Mouse (Mus musculus) embryo, embryonic 9.5 days (tissue): ENCODE results near the gene Mtln.

Experiments
- DNase-seq: peaks from one replicate; pipeline ENCODE4 v3.0.0-alpha.2; 2017; ENCODE audit errors: extremely low spot score

The Mtln gene

GRCm38 (mm10) chr2:127791919-127792603 lies at the start of gene Mtln:
Mtln (minus strand) TSS chr2:127792488.
- peak; percentile 88 for DNase-seq

- DNase-seq: no peak
Measured at GRCm38 (mm10) chr2:127841402-127841801, 49.1 kb upstream of the Mtln start.

- DNase-seq: no peak
Measured at GRCm38 (mm10) chr2:127839425-127839824, 47.1 kb upstream of the Mtln start.

- DNase-seq: no peak
Measured at GRCm38 (mm10) chr2:127838576-127838975, 46.3 kb upstream of the Mtln start, which contains the start of gene Acoxl. Acoxl (plus strand) TSS chr2:127838876.

GRCm38 (mm10) chr2:127832833-127833190 lies 40.5 kb upstream of the Mtln start:
- DNase-seq: peak; percentile 20

- DNase-seq: no peak
Measured at GRCm38 (mm10) chr2:127832103-127832832, 40.0 kb upstream of the Mtln start.

GRCm38 (mm10) chr2:127831401-127832102 lies 39.3 kb upstream of the Mtln start, which contains the start of gene Bub1:
Bub1 (minus strand) TSS chr2:127831865.
- peak; percentile 92 for DNase-seq

- DNase-seq: no peak
Measured at GRCm38 (mm10) chr2:127789651-127790270, 2.5 kb downstream of the Mtln start.

GRCm38 (mm10) chr2:127789138-127789537 lies 3.1 kb downstream of the Mtln start:
- no peak for DNase-seq

GRCm38 (mm10) chr2:127788440-127789116 lies 3.7 kb downstream of the Mtln start, which contains the start of gene Nphp1:
Nphp1 (minus strand) TSS chr2:127788897.
- DNase-seq: peak; percentile 86

GRCm38 (mm10) chr2:127787226-127787625 lies 5.1 kb downstream of the Mtln start:
- DNase-seq: no peak

- DNase-seq: no peak
Measured at GRCm38 (mm10) chr2:127778451-127778850, 13.8 kb downstream of the Mtln start.

GRCm38 (mm10) chr2:127775013-127775412 lies 17.3 kb downstream of the Mtln start:
- no peak for DNase-seq

- no peak for DNase-seq
Measured at GRCm38 (mm10) chr2:127774578-127774941, 17.7 kb downstream of the Mtln start.

- no peak for DNase-seq
Measured at GRCm38 (mm10) chr2:127773938-127774577, 18.2 kb downstream of the Mtln start.

GRCm38 (mm10) chr2:127761587-127761986 lies 30.7 kb downstream of the Mtln start:
- no peak for DNase-seq

- DNase-seq: no peak
Measured at GRCm38 (mm10) chr2:127760429-127761000, 31.8 kb downstream of the Mtln start.

- no peak for DNase-seq
Measured at GRCm38 (mm10) chr2:127760014-127760413, 32.3 kb downstream of the Mtln start.

GRCm38 (mm10) chr2:127759157-127759880 lies 33.0 kb downstream of the Mtln start:
- DNase-seq: no peak

- no peak for DNase-seq
Measured at GRCm38 (mm10) chr2:127757171-127757570, 35.1 kb downstream of the Mtln start.
